In genomic region chrX:38564542-38565175, GRCm38 (mm10) we compare ENCODE assay signal across 8 mouse cellular contexts. TPM values are rescaled to one million over a fixed set of nuclear protein-coding genes. Genes with fewer than 3 reads are reported as not detected.
A peak's percentile ranks its signal among the peaks of the same experiment; 100 is the strongest.
DNase-seq lines count a peak whose midpoint lies in the region; ATAC-seq lines count a peak whose summit lies in the region.

No protein-coding gene starts in this region.

- peak; percentile 93 for DNase-seq in adipocyte (ENCODE audit: low spot score)
- DNase-seq in embryo, embryonic 10 days (ENCODE audit: low spot score), result peak; percentile 86
- DNase-seq in gastrocnemius, postnatal 10 days, result peak; percentile 82
- peak; percentile 85 to 94 for DNase-seq in left cerebral cortex, postnatal 10 days (ENCODE audit: extremely low spot score in 1 of 2, low spot score in 2 of 2)
- peak; percentile 86 for DNase-seq in right cerebral cortex, postnatal 25 days
- peak; percentile 85 to 88 for DNase-seq in urinary bladder, postnatal 4 days (ENCODE audit: low spot score in 2 of 2)

- peak; percentile 83 for ATAC-seq in inflammation-experienced regulatory T-cells, adult 6 months
- peak; percentile 90 for ATAC-seq in megakaryocyte-erythroid progenitor cell, adult 5-6 weeks (replicated peaks; ENCODE audit: low FRiP score, low TSS enrichment, poor library complexity, severe bottlenecking)

- intact Hi-C loops in left cerebral cortex, postnatal 10 days (cut with DNase I), result loop anchor here (5.0 kb wide), 1 partner anchor 38 kb away; the partner anchor contains the start of gene Mcts1

RNA-seq across cellular contexts. Expression of gene Cul4b, which starts 11.3 kb away (rescaled TPM):
- total RNA-seq in gastrocnemius, postnatal 10 days (2021), result 10 to 100 TPM; 12.8 to 16.3 TPM
- polyA plus RNA-seq in inflammation-experienced regulatory T-cells, adult 6 months (2017; shearing (Covaris generic)), result 10 to 100 TPM; 27.4 to 32.9 (median 32.0) TPM
- 10 to 100 TPM; 38.7 to 40.2 TPM for total RNA-seq in left cerebral cortex, postnatal 10 days (2021)
- total RNA-seq in megakaryocyte-erythroid progenitor cell, adult 5-6 weeks (2014; fragmentation: Nextera tagmentation), result 33.4 and 37.3 TPM in 2 replicates
- 72.7 and 79.1 TPM in 2 replicates for total RNA-seq in megakaryocyte-erythroid progenitor cell, adult 5-6 weeks (2017)

RNA-seq across cellular contexts. Expression of gene Mcts1, which starts 35.7 kb away (rescaled TPM):
- 10 to 100 TPM; 42.7 to 52.7 TPM for total RNA-seq in gastrocnemius, postnatal 10 days (2021)
- 100 to 1,000 TPM; 124 to 135 (median 126) TPM for polyA plus RNA-seq in inflammation-experienced regulatory T-cells, adult 6 months (2017; shearing (Covaris generic))
- total RNA-seq in left cerebral cortex, postnatal 10 days (2021), result 10 to 100 TPM; 80.7 to 90.5 TPM
- total RNA-seq in megakaryocyte-erythroid progenitor cell, adult 5-6 weeks (2014; fragmentation: Nextera tagmentation), result 78.4 and 79.6 TPM in 2 replicates
- total RNA-seq in megakaryocyte-erythroid progenitor cell, adult 5-6 weeks (2017), result 32.9 and 44.9 TPM in 2 replicates

Comparison
In these comparisons a context has a peak if more than half of its experiments do, and no peak if none do; other contexts are left out.
1. Peak in every context shown above with its lines: DNase-seq and ATAC-seq.